Mouse (Mus musculus) cerebellum, adult 9-11 months (tissue): ENCODE data around the gene Ewsr1.
"Not testable (repeated sequence)": the region's sequence is repeated elsewhere in the genome, so short reads cannot be mapped to it uniquely, and the experiment has no call there.

Source experiments
- DNase-seq: peaks from one replicate; pipeline ENCODE4 v3.0.0; 2022

Gene Ewsr1

GRCm38 (mm10) chr11:5095877-5096276 lies 3.2 kb downstream of the Ewsr1 start:
- DNase-seq: no peak

DNA sequence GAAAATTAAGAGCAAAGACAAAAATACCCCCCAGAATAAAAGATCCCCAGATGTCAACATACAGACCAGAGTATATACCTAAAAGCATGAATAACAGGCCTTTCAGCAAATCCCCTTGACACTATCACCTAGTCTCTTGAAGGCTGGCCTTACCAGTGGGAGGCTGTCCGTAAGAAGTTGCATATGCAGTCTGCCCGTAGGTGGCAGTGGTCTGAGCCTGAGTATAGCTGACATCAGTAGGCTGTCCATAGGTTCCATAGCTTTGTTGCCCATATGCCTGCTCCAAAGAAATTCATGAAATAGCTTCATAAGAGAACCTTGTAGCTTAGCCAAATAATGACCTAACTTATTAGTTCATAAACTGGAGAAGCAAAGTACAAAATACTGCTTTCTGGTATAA lies 7.4 kb downstream of the Ewsr1 start:
- no peak for DNase-seq

- no peak for DNase-seq
These were observed 9.9 kb downstream of the Ewsr1 start for GRCm38 (mm10) chr11:5089147-5089546.

GRCm38 (mm10) chr11:5076843-5077242 lies 22.2 kb downstream of the Ewsr1 start:
- DNase-seq: not testable (repeated sequence)

- DNase-seq: no peak
These were observed 23.3 kb downstream of the Ewsr1 start for GRCm38 (mm10) chr11:5075760-5076159.

GRCm38 (mm10) chr11:5074882-5075281 lies 24.2 kb downstream of the Ewsr1 start:
- no peak for DNase-seq

DNA sequence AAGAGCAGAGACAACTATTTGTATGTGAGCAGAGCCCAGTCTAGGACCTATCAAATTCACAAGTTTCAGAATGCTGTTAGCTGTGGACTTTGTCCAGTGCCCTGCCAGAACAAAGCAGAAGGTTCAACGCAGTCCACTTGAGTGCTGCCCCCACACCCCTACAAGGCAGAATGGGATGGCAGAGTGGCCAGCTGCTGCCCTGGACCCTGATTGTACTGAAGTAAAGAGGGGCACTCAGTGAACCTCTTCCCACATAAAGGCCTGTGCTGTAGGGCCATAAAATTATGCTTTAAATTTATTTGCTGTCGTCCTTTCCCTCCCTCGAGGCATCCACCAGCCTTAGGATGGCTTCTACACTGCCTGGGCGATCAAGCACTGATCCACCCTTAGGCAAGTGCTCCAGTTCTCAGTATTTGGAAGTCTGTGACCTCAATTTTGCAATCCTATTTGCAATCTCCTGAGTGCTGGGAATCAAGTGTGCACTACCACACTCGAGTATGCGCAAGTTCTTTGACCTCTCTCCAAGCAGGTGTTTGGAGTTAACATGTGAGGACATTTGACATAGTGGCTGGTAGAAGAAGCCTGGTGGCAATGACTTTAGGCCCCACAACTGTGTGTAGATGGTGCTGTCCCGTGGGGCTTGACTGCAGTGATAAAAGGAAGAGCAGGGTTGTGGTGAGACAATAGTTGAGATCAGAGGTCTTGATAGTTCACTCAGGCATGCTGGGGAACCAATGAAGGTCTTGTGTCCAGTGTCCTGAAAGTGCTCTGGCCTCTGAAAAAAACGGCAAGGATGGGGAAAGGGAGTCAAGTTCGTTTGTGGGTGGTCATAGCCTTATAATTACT lies 30.7 kb downstream of the Ewsr1 start:
- DNase-seq: no peak

DNA sequence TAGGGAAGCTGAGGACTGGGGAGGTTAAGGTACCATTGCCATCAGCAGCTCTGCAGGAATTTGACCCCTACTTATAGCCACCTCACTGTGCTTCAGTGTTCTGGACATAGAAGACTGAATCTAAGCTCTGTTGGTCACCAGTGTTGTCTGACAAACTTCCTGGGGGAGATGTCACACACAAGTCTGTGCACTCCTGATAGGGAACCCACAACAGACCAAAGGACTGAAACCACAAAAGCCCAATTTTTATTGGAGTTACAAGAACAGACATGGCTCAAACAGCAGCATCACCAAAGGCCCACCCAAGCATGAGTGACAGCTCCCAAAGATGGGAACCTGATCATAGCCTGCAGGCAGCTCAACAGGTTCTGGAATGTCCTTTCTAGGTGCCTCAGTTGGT lies 32.0 kb downstream of the Ewsr1 start:
- no peak for DNase-seq

DNA sequence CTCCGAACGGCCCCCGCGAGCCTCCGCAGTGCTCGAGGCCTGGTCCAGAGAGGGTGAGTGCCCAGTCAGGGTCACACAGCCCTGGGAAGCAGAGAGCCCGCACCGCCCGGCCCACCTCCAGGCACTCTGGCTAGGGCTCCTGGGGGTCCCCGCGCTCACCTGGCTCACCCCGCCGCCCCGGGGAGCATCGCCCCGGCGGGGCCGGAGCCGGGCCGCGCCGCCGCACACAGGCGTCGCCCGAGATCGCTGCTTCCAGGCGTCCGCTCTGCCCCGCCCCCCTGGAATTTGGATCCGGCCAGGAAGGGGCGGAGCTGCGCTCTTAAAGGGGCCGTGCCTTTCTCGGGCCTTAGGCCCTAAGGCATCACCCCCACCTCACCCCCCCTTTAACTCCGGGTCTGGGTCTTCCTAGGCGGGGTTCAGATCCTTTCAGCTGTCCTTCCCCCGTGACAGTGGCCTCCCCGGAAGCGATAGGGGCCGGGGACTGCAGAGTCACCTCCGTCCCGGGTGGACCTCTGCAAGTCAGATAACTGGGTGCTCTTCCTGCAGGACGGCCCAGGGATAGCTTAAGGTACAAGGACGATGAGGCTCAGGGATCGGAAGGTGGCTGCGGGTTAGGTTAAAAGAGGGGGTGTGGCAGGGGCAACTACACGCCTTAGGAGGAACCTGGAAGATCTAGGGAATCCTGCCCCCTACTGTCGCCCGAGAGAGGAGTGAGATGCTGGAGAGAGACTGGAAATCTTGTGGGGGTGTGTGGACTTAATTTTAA lies 33.8 kb downstream of the Ewsr1 start, which contains the start of gene Gas2l1:
TSS of gene Gas2l1 (minus strand) at position 272 of the 766 bp plus-strand sequence.
- DNase-seq: peak; percentile 85

DNA sequence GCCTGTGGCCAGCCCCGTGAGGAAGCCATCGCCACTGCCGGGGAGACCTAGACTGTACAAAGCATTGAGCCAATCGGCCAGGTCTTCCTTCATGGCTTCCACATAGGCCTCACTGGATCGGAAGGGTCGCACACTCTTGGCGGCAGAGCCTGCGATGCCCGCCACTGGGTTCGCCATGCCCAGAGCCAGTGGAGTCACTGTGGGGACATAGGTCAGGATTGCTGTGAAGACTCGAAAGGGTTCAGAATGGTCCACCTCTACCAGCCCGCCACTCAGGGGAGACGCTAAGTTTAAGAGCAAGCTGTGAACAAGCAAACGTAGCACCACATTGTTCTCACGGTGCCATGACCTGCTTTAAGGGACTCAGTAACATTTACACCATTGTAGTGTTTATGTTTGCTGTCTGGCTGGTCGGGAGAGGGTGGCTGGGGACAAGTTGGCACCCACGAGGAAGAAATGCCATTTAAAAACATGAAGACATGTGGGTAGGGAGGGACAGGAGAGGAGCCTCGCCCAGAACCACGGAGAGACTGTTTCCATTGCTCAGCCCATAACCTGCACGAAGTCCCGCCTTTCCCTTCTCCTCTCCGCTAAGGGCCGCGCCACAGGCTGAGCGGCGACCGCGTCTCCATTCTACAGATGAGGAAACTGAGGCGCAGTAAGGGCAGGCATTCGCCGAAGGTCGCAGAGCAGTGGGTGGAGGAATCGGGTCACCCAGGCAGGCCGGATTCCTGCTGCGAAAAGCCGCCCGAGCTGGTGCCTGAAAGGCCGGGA lies 34.6 kb downstream of the Ewsr1 start:
- DNase-seq: no peak

- DNase-seq: peak; percentile 59
These were observed 35.3 kb downstream of the Ewsr1 start for GRCm38 (mm10) chr11:5063561-5064281.

GRCm38 (mm10) chr11:5062860-5063505 lies 36.1 kb downstream of the Ewsr1 start:
- DNase-seq: no peak

GRCm38 (mm10) chr11:5062326-5062725 lies 36.7 kb downstream of the Ewsr1 start:
- DNase-seq: no peak

- DNase-seq: peak; percentile 77
These were observed 37.5 kb downstream of the Ewsr1 start for GRCm38 (mm10) chr11:5061413-5062139.

DNA sequence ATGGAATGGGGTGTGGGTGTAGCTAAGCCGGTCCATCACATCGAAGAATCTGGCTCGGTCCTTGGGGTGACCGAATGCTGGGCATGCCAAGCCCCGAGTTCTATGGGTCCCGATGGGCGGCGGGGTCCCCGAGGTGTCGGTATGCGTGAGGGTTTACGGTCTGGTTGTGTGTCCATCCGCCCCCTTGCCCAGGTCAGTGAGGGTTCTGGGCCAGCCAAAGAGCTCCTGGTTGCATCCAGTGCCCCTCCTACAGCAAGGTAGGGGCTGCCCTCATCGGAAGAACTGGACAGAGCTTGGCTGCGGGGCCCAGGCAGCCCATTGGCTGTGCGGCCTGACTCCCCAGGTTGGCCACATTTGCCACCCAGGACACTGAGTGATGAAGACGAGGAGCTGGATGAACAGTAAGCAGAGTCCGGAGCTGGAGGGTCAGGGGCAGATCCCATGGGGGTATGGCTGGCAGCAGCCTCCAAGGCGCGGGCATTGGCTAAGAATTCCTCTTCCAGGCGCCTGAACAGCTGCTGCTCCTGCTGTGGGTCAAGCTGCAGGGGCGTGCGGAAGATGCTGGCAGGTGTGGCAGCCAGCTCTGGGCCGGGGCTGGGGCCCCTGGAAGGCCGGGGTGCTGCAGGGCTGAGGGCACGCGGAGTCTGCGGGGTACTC lies 38.2 kb downstream of the Ewsr1 start:
- peak; percentile 41 for DNase-seq

GRCm38 (mm10) chr11:5059704-5060156 lies 39.3 kb downstream of the Ewsr1 start:
- DNase-seq: peak; percentile 48

DNA sequence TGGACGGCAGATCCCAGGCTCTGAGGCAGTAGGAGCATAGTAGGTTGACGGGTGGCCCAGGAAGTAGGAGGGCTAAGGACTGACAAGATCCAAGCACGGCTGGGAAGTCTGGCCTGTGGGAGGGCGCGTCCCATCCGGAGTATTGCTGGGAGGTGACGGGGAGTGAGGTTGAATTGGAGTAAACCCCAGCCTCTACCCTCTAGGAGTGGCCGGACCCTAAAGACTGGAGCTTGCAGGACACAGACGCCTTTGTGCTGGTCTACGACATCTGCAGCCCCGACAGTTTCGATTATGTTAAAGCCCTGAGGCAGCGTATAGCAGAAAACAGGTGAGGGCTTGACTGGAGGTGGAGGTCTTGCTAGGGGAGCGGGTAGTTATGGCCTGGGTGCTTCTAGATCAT lies 39.8 kb downstream of the Ewsr1 start:
- peak; percentile 22 for DNase-seq

DNA sequence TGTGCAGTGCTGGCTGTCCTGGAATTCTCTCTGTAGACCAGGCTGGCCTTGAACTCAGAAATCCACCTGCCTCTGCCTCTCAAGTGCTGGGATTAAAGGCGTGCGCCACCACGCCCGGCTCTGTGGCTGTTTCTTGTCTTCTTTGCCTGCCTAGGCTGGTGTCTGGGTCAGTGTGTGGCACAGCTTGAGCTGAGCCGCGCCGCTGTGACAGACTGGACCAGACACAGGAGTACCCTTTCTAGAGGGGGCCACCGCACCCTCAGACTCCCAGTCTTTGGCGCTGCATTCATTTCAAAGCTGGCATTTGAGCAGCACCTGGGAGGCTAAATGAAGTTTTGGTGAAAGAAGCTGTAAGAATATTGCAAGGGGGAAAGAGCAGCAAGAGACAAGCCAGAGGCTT lies 40.3 kb downstream of the Ewsr1 start:
- DNase-seq: peak; percentile 17

DNA sequence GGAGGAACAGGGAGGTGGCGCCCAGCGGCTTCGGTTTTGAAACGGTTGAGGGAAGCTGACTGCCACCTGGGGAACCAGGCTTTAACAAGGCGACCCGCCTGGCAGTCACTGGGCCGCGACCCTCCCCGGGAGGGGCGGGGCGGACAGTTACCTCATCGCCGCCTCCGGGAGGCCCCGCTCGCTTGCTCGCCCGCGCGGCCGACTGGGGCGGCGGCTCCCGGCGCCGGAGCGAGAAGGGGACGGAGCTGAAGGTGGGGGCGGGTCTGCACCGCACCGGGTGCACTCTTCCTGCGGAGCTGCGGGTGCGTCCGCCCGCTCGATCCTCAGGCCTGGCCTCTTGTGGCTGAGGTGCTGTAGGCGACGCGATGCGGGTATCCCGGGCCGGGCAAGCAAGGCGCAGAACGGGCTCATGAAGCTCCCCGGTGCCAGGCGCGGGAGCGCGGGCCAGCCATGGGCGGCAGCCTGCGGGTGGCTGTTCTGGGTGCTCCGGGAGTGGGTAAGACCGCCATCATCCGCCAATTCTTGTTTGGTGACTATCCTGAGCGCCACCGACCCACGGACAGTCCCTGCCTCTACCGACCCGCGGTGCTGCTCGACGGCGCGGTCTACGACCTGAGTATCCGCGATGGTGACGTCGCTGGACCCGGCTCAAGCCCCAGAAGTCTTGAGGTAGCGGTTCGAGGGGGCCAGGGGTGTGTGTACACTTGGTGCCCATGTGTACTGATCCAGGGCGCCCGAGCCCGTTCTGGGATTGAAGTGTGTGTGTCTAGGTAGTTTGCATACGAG lies 41.0 kb downstream of the Ewsr1 start, which contains the start of gene Rasl10a:
TSS of gene Rasl10a (plus strand) at position 273 of the 786 bp plus-strand sequence.
- DNase-seq: peak; percentile 39

- no peak for DNase-seq
These were observed 41.6 kb downstream of the Ewsr1 start for GRCm38 (mm10) chr11:5057541-5057855.
